Mouse (Mus musculus): Measurements from ENCODE around the gene Mvp.

Mvp gene

DNA sequence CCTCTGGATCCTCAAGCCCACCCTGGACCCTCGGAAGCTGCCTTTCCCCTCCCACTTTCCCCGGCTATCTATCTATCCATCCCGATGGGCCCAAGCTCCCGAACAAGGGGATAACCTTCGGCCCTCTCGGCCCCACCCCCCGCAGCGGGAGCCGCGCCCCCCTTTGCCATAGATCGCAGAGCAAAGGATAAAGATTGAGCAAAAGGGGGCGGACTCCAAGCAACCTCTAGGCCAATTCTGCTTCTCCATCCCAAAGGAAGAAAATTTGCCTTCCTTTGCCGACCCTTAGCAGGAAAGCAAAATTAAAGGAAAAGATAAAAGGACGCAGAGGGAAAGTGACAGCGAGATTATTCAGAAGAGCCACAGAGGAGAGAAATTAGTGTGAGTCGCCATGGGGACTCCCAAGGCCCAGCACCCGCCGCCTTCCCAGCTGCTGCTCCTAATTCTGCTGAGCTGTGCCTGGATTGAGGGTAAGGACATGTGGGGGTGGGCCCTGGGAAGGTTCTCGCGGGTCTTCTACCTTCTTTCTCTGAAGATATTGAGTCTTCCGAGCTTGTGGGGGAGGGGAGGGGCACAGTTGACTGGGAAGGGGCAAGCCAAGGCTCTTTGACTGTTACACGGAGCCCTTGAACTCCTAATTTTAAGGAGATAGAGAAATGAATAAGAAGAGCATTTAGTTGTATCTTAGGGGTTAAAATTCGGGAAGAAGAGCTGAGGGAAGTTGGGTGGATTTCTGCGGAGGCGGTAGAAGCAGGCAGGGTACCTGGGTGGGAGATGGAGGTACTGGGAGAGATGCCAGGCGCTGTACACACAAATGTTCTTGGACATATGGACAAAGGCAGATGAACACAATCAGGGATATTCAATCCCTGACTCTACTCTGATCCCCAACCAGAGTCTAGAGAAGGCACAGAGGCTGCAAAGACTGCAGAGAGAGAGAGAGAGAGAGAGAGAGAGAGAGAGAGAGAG lies 63.5 kb downstream of the Mvp start:
- in situ Hi-C loops (cut with MseI, MboI) = loop anchor here in 1 of 2 experiments (25.0 kb wide), 1 partner anchor 114 kb away; the partner anchor contains the start of genes 4930451I11Rik and Doc2a

DNA sequence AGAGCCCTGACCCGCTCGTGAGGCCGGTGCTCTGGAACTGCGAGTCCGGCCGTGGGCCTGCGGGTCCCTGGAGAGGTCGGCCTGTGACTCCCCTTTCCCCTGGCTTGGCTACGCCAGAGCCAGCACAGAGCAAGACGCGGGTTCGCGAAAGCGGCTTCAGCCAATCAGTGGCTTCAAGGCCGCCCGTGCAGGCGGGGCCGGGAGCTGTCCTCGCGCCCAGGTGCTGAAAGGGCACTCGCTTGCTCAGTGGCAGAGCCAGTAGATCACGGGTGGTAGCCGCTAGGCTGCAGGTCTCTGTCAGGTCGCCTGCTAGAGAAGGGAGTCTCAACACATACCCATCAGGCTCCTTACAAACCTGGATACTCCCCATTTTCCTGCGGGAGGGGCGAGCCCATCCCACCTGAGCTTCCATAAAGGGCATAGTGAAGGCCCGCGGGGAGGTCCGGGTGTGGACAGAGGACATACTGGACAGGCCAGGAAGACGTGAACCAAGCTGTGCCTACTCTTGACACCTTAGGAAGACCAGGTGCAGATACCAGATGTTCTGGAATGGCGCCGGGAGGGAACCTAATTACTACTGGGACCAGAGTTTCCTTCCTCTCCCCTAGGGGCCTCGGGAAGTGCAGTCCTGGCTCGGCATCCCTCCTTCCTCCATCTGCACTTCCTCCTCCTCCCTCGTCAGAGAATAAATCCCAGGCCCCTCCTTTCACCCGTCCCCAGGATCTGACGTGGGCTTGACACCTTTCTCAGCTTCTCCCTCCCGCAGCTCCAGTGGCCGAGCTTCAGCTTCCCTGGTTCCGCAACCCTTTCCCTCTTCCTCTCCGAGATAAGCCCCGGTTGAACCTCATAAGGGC lies 64.4 kb downstream of the Mvp start, which contains the start of gene Sez6l2:
Sez6l2 (plus strand) TSS at position 771 of the 854 bp plus-strand sequence.
- in situ Hi-C loops (cut with MseI, MboI) = loop anchor here in 1 of 2 experiments (25.0 kb wide), 1 partner anchor 113 kb away; the partner anchor contains the start of genes 4930451I11Rik and Doc2a

DNA sequence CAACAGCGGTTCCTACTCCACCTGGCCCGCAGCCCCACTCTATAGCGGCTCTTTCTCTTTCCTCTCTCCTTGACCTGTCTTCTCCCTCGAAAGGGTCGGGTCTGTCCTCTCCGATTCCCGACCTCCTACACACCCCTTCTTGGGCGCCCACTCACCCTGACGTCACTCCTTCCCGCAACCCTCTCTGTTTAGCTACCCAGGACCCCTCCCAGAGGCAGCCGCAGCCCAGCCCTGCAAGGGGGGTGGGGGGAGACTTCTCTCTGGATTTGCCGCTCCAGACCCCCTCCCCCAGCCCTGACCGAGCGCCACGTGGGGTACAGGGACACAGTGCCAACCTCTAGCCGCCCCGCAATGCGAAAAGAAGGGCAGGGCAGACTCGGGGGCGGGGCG lies 65.0 kb downstream of the Mvp start, which contains the start of gene Asphd1:
Asphd1 (minus strand) TSS at position 180 of the 390 bp plus-strand sequence.
- in situ Hi-C loops (cut with MseI, MboI) = no loop called here

DNA sequence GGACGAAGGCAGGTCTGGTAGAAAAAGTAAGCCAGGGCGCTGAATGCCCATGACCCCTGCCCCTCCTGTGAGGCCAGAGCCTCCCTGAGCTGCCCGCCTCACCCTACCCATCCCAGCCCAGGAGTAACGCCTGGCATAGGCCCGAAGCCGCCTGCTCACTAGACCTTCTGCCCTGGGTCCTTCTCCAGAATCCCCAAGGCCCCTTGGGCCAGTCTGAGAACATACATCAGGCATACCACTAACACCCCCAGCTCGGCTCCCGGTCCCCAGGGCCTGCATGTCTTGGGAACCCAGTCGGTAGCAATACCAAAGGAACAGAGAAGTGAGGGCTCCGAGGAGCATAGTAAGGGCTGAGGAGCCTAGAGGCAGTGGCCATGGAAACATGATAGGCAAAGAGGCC lies 65.8 kb downstream of the Mvp start:
- in situ Hi-C loops (cut with MseI, MboI) = no loop called here

DNA sequence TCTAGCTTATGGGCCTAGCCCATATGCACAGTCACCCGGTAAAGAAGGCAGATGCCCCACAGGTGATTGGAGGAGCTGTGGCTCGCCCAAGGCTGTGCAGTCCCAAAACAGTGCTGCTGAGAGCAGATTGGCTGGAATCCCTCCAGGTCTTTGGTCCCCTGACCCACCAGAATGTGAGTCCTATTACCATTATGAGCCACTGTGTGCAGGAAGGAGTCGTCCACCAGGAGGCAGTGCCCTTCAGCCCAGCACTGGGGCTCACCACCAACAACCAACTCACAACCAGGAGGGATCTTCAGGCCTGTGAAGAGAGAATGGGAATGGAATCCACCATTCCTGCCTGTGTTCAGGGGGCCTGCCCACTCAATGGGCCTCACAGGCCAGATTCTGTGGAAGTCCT lies 67.9 kb downstream of the Mvp start:
- in situ Hi-C loops (cut with MseI, MboI) = no loop called here

DNA sequence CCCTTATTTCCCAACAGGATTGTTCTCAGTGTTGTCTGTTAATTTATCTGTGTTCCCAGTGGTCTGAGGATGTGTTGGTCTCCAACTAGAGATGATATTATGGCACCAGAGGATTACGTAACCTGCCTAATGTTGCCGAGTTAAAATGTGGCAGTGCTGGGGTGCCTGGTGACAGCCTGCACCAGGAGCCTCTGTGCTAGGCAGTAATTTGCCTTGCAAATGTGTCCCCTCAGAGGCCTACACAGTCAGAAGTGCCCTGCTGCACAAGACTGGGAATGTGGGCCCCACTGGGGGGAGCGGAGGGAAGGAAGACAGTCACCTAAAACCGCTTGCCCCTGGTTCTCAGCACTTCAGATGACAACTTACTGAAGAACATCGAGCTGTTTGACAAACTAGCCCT lies 72.6 kb downstream of the Mvp start:
- in situ Hi-C loops (cut with MseI, MboI) = no loop called here

DNA sequence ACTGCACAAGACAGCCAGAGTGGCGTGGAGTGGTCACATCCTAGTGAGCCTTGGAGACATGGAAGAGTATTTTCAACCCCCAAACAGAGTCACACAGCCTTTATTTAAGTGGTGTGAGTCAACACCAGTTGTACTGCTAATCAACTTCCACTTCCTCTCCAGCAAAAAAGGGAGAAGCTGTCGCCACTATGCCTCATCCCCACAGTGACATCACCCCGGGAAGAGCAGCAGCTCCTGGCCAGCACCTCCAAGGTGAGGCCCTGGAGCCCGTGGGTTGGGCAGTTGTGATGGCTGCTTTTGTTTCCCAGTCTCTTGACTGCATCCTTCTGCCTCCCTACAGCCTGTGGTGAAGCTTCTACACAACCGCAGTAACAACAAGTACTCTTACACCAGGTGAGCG lies 73.2 kb downstream of the Mvp start:
- in situ Hi-C loops (cut with MseI, MboI) = no loop called here

Data from mouse trophoblast stem cell (cell line).